Mouse (Mus musculus): ENCODE data around the gene Nop16.
A peak's percentile ranks its signal among the peaks of the same experiment; 100 is the strongest.

Nop16 gene

DNA sequence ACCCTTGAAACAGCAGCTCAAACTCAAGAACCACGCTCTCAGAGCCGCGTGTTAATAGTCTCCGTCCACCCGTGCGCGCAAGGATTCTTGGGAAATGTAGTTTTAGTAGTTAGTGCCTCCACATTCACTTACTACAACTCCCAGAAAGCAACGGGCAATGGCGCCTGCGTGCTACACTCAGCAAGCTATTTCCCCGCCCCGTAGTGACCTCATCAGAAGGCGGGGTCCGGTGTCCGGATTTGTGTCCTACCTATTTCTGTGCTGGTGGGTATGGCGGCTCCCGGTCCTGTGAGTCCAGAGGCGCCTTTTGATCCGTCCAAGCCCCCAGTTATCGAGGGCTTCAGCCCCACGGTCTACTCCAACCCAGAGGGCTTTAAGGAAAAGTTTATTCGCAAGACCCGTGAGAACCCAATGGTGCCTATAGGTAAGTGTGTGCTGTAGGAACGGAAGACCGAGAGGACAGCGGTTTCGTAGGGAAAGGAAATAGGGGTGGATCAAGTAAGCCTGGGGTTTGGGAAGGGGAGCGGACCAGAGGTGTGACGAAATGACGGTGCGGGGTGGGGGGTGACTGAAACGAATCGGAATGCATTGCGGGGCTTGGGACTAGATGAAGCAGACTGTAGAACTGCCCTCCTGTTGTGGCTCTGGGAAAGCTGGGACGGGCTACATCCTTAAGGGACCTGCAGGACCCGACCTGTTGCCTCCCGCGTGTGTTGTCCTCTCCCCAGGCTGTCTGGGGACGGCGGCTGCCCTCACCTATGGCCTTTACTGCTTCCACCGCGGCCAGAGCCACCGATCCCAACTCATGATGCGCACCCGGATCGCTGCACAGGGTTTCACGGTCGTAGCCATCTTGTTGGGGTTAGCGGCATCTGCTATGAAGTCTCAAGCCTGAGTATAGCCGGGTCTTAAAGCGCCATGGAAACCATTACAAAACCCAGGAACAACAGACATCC is at the start of gene Nop16, which contains the start of gene Higd2a:
Nop16 (minus strand) TSS at position 95 of the 956 bp plus-strand sequence.
Higd2a (plus strand) TSS at position 212 of the 956 bp plus-strand sequence.
- peaks cover 64% of the 10 kb centered on the region for H3K4me1 ChIP-seq (replicated peaks; ENCODE audit: low read depth, low read length)
- TF ChIP-seq POU5F1 (IDR thresholded peaks at IDR 0.05; ENCODE audit: borderline replicate concordance, low read length) = no peak
- no peak for TF ChIP-seq NANOG (IDR thresholded peaks at IDR 0.05; ENCODE audit: borderline replicate concordance, low read length)
- no peak for TF ChIP-seq CTCF (conservative IDR thresholded peaks at IDR 0.05; ENCODE audit: low read length)
- no peaks in the 10 kb centered on the region for H3K27me3 ChIP-seq (ENCODE audit: insufficient read depth, low read length)
- no peaks in the 10 kb centered on the region for H3K9me3 ChIP-seq (ENCODE audit: low read length)
- peak within 1 kb of the TSS; percentile 97 for H3K4me3 ChIP-seq (replicated peaks; ENCODE audit: low read length)
- H3K36me3 ChIP-seq (ENCODE audit: insufficient read depth, low read length) = peaks cover 79% of the 10 kb centered on the region

GRCm38 (mm10) chr13:54635011-54635410 is 45.1 kb upstream of the Nop16 start:
- no peaks in the 10 kb centered on the region for H3K27me3 ChIP-seq (ENCODE audit: insufficient read depth, low read length)
- peaks cover 9% of the 10 kb centered on the region; the same call in 1 of the 2 replicates for H3K4me1 ChIP-seq (replicated peaks; ENCODE audit: low read depth, low read length)
- H3K9me3 ChIP-seq (ENCODE audit: low read length) = no peaks in the 10 kb centered on the region
- H3K4me3 ChIP-seq (replicated peaks; ENCODE audit: low read length) = no peak overlapping the region
- H3K36me3 ChIP-seq (ENCODE audit: insufficient read depth, low read length) = peaks cover 88% of the 10 kb centered on the region
- no peak for TF ChIP-seq CTCF (conservative IDR thresholded peaks at IDR 0.05; ENCODE audit: low read length)
- TF ChIP-seq POU5F1 (IDR thresholded peaks at IDR 0.05; ENCODE audit: borderline replicate concordance, low read length) = no peak
- TF ChIP-seq NANOG (IDR thresholded peaks at IDR 0.05; ENCODE audit: borderline replicate concordance, low read length) = no peak

GRCm38 (mm10) chr13:54632731-54633277 is 42.9 kb upstream of the Nop16 start:
- Histone ChIP-seq H3K27me3 (ENCODE audit: insufficient read depth, low read length) (no peaks in the 10 kb centered on the region), H3K36me3 (ENCODE audit: insufficient read depth, low read length) (peaks cover 88% of the 10 kb centered on the region), H3K4me1 (replicated peaks; ENCODE audit: low read depth, low read length) (peaks cover 22% of the 10 kb centered on the region; the same call in 1 of the 2 replicates), H3K9me3 (ENCODE audit: low read length) (no peaks in the 10 kb centered on the region), H3K4me3 (replicated peaks; ENCODE audit: low read length) (no peak overlapping the region)
- TF ChIP-seq POU5F1 (IDR thresholded peaks at IDR 0.05; ENCODE audit: borderline replicate concordance, low read length) (no peak), CTCF (conservative IDR thresholded peaks at IDR 0.05; ENCODE audit: low read length) (no peak), NANOG (IDR thresholded peaks at IDR 0.05; ENCODE audit: borderline replicate concordance, low read length) (no peak)

DNA sequence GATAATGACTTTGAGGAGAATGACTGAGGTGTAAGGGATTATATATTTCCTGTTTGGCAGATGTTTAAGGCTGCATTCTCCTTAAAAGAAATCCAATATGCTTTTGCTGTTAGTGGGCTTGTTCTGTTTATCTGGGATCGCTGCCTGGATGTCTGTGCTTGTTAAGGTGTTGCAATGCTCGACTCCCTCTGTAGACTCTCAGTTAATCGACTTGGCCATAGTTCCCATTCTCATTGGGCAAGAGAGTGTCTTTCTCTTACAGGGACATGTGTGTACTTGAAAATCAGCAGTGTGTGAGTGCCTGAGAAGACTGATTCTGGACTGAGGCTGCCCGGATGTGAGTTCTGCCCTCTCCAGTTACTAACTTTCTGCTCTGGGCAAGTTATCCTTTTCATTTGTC is 39.2 kb upstream of the Nop16 start:
- Histone ChIP-seq H3K27me3 (ENCODE audit: insufficient read depth, low read length) (no peaks in the 10 kb centered on the region), H3K4me3 (replicated peaks; ENCODE audit: low read length) (no peak overlapping the region), H3K4me1 (replicated peaks; ENCODE audit: low read depth, low read length) (peaks cover 52% of the 10 kb centered on the region), H3K9me3 (ENCODE audit: low read length) (no peaks in the 10 kb centered on the region), H3K36me3 (ENCODE audit: insufficient read depth, low read length) (peaks cover 77% of the 10 kb centered on the region)
- TF ChIP-seq NANOG (IDR thresholded peaks at IDR 0.05; ENCODE audit: borderline replicate concordance, low read length) (no peak), CTCF (conservative IDR thresholded peaks at IDR 0.05; ENCODE audit: low read length) (no peak), POU5F1 (IDR thresholded peaks at IDR 0.05; ENCODE audit: borderline replicate concordance, low read length) (no peak)

GRCm38 (mm10) chr13:54621960-54622521 is 32.2 kb upstream of the Nop16 start:
- peak overlapping the region; percentile 100 for H3K4me3 ChIP-seq (replicated peaks; ENCODE audit: low read length)
- no peaks in the 10 kb centered on the region for H3K27me3 ChIP-seq (ENCODE audit: insufficient read depth, low read length)
- H3K36me3 ChIP-seq (ENCODE audit: insufficient read depth, low read length) = peaks cover 23% of the 10 kb centered on the region; the same call in 1 of the 2 replicates
- H3K4me1 ChIP-seq (replicated peaks; ENCODE audit: low read depth, low read length) = peaks cover 54% of the 10 kb centered on the region
- TF ChIP-seq POU5F1 (IDR thresholded peaks at IDR 0.05; ENCODE audit: borderline replicate concordance, low read length) (no peak), NANOG (IDR thresholded peaks at IDR 0.05; ENCODE audit: borderline replicate concordance, low read length) (no peak), CTCF (conservative IDR thresholded peaks at IDR 0.05; ENCODE audit: low read length) (no peak)
- H3K9me3 ChIP-seq (ENCODE audit: low read length) = no peaks in the 10 kb centered on the region

GRCm38 (mm10) chr13:54621155-54621932 is 31.5 kb upstream of the Nop16 start, which contains the start of gene Faf2:
TSS of gene Faf2 (plus strand) at chr13:54621784.
- H3K9me3 ChIP-seq (ENCODE audit: low read length) = no peaks in the 10 kb centered on the region
- peaks cover 17% of the 10 kb centered on the region; the same call in 1 of the 2 replicates for H3K36me3 ChIP-seq (ENCODE audit: insufficient read depth, low read length)
- TF ChIP-seq CTCF (conservative IDR thresholded peaks at IDR 0.05; ENCODE audit: low read length) (peak; percentile 74), NANOG (IDR thresholded peaks at IDR 0.05; ENCODE audit: borderline replicate concordance, low read length) (no peak)
- peaks cover 54% of the 10 kb centered on the region for H3K4me1 ChIP-seq (replicated peaks; ENCODE audit: low read depth, low read length)
- peak within 1 kb of the TSS; percentile 100 for H3K4me3 ChIP-seq (replicated peaks; ENCODE audit: low read length)
- no peaks in the 10 kb centered on the region for H3K27me3 ChIP-seq (ENCODE audit: insufficient read depth, low read length)

- no peak for TF ChIP-seq NANOG (IDR thresholded peaks at IDR 0.05; ENCODE audit: borderline replicate concordance, low read length)
- TF ChIP-seq CTCF (conservative IDR thresholded peaks at IDR 0.05; ENCODE audit: low read length) = peak; percentile 21
- Histone ChIP-seq H3K4me3 (replicated peaks; ENCODE audit: low read length) (no peak overlapping the region), H3K36me3 (ENCODE audit: insufficient read depth, low read length) (no peaks in the 10 kb centered on the region), H3K4me1 (replicated peaks; ENCODE audit: low read depth, low read length) (peaks cover 46% of the 10 kb centered on the region), H3K9me3 (ENCODE audit: low read length) (no peaks in the 10 kb centered on the region), H3K27me3 (ENCODE audit: insufficient read depth, low read length) (no peaks in the 10 kb centered on the region)
These were observed 27.1 kb upstream of the Nop16 start for GRCm38 (mm10) chr13:54616998-54617397.
